Mouse (Mus musculus): ENCODE measurements at regions not wholly inside any gene's neighbourhood (a gene's known extent, or its start where the extent isn't known, plus 50 kb on each side); places are given as distances from the start of the nearest gene placed in this dataset.

GRCm38 (mm10) chr9:30212471-30213075 is 214.3 kb upstream of the Snx19 start:
- H3K4me2 ChIP-seq (ENCODE audit: low read depth, low read length), result no peak overlapping the region
- H3K27ac ChIP-seq (ENCODE audit: low read depth), result no peak overlapping the region
- no peaks in the 10 kb centered on the region for H3K27me3 ChIP-seq (ENCODE audit: control insufficient read depth, insufficient read depth, low read length)
- 76% methylated on average over 3 of the region's 3 CpGs for WGBS
- H3K36me3 ChIP-seq (replicated peaks; ENCODE audit: control insufficient read depth, insufficient read depth, low read length), result no peaks in the 10 kb centered on the region
- TF ChIP-seq EP300 (IDR thresholded peaks at IDR 0.05; ENCODE audit: low read depth), result no peak
- no peak for TF ChIP-seq CTCF (IDR thresholded peaks at IDR 0.05; ENCODE audit: low read depth)
- DNase-seq (ENCODE audit: low spot score), result no peak
- H3K4me3 ChIP-seq (ENCODE audit: low read depth, low read length), result no peak overlapping the region
- ATAC-seq (ENCODE audit: insufficient read depth, low read depth), result no peak
- no peaks in the 10 kb centered on the region for H3K4me1 ChIP-seq (ENCODE audit: control insufficient read depth, insufficient read depth)
- H3K9me3 ChIP-seq (replicated peaks; ENCODE audit: control insufficient read depth, low read length), result no peaks in the 10 kb centered on the region
- no peak overlapping the region for H3K9ac ChIP-seq (replicated peaks; ENCODE audit: low read depth, low read length)

DNA sequence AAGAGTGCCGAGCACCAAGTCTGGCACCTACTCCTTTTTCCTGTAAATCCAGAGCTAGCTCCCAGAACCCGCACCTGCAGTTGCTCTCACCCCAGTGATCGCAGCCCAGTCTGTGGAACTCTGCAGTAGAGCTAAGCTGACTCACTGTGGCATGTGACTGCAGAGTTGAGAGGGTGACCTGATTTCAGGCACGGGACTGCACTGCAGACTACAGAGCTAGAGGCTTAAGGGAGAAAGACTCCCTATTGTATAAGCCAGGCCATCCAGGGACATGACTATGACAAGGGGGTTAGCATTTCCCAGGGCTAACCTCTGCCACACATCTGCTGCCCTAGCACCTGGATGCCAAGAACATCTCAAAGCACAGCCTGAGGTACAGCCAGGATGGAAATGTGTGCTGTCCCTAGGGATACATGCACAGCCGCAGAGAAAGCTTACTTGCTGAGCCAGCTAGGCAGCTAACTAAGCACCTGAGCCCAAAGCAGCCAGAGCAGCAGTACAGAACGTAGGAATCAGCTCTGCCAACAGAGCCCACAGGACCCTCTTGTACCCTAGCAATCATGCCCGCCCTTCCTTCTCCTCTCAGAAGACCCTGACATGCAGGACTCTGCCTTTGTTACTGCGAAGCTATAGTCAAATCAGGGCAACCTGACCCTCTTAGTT is 192.3 kb upstream of the Snx19 start:
- H3K36me3 ChIP-seq (replicated peaks; ENCODE audit: control insufficient read depth, insufficient read depth, low read length), result no peaks in the 10 kb centered on the region
- no peaks in the 10 kb centered on the region for H3K9me3 ChIP-seq (replicated peaks; ENCODE audit: control insufficient read depth, low read length)
- no peaks in the 10 kb centered on the region for H3K27me3 ChIP-seq (ENCODE audit: control insufficient read depth, insufficient read depth, low read length)
- no peak overlapping the region for H3K4me2 ChIP-seq (ENCODE audit: low read depth, low read length)
- peak; percentile 72 for ATAC-seq (ENCODE audit: insufficient read depth, low read depth)
- WGBS, result 59% methylated on average over 8 of the region's 8 CpGs
- no peak for TF ChIP-seq CTCF (IDR thresholded peaks at IDR 0.05; ENCODE audit: low read depth)
- H3K27ac ChIP-seq (ENCODE audit: low read depth), result no peak overlapping the region
- H3K9ac ChIP-seq (replicated peaks; ENCODE audit: low read depth, low read length), result no peak overlapping the region
- no peak overlapping the region for H3K4me3 ChIP-seq (ENCODE audit: low read depth, low read length)
- DNase-seq (ENCODE audit: low spot score), result peak; percentile 27
- no peaks in the 10 kb centered on the region; the same call in 1 of the 2 replicates for H3K4me1 ChIP-seq (ENCODE audit: control insufficient read depth, insufficient read depth)

DNA sequence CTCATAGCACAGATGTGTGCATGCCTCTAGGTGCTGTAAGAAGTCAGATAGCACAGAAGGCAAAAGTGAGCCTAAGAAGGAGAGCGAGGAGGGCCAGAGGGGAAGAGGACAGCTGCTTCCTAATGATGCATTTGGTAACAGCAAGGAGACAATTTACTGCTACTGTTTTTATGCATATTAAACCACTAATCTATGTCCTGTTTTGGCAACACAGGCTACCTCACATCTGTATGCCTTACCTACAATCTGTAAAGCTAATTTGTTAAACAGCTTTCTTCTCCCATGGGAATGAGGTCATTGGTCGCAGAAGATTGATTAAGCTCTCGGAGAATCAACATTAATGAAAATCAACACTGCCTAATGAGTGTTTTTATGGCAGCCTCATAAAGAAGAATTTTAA is 191.1 kb upstream of the Snx19 start:
- H3K27me3 ChIP-seq (ENCODE audit: control insufficient read depth, insufficient read depth, low read length), result no peaks in the 10 kb centered on the region
- no peaks in the 10 kb centered on the region; the same call in 1 of the 2 replicates for H3K4me1 ChIP-seq (ENCODE audit: control insufficient read depth, insufficient read depth)
- no peak for TF ChIP-seq EP300 (IDR thresholded peaks at IDR 0.05; ENCODE audit: low read depth)
- no peak for TF ChIP-seq CTCF (IDR thresholded peaks at IDR 0.05; ENCODE audit: low read depth)
- DNase-seq (ENCODE audit: low spot score) (no peak), ATAC-seq (ENCODE audit: insufficient read depth, low read depth) (no peak)
- H3K36me3 ChIP-seq (replicated peaks; ENCODE audit: control insufficient read depth, insufficient read depth, low read length), result no peaks in the 10 kb centered on the region
- H3K27ac ChIP-seq (ENCODE audit: low read depth), result no peak overlapping the region
- H3K9me3 ChIP-seq (replicated peaks; ENCODE audit: control insufficient read depth, low read length), result no peaks in the 10 kb centered on the region
- H3K9ac ChIP-seq (replicated peaks; ENCODE audit: low read depth, low read length), result no peak overlapping the region
- H3K4me2 ChIP-seq (ENCODE audit: low read depth, low read length), result no peak overlapping the region
- 72% methylated on average over 3 of the region's 3 CpGs for WGBS
- no peak overlapping the region for H3K4me3 ChIP-seq (ENCODE audit: low read depth, low read length)

DNA sequence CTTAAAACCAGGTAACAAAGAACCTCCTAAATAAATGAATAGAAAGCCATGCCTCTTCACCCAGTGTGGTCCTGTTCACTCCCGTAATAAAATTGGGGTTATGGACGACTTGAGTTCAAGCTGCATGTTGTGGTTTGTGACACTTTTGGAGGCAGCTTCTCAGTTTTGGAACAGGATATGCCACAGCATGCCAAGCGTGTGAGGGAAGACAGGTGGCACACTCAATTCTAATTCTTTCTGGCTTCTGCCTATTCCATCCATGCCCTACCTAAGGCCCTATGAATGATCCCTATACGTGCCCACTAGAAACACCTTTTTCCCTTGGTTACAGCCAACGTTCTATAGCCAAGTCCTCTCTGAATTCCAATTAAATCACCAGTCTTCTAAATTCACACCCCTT is 184.8 kb upstream of the Snx19 start:
- Histone ChIP-seq H3K4me2 (ENCODE audit: low read depth, low read length) (no peak overlapping the region), H3K36me3 (replicated peaks; ENCODE audit: control insufficient read depth, insufficient read depth, low read length) (no peaks in the 10 kb centered on the region), H3K9ac (replicated peaks; ENCODE audit: low read depth, low read length) (no peak overlapping the region), H3K27ac (ENCODE audit: low read depth) (no peak overlapping the region), H3K4me3 (ENCODE audit: low read depth, low read length) (no peak overlapping the region), H3K9me3 (replicated peaks; ENCODE audit: control insufficient read depth, low read length) (no peaks in the 10 kb centered on the region), H3K27me3 (ENCODE audit: control insufficient read depth, insufficient read depth, low read length) (no peaks in the 10 kb centered on the region), H3K4me1 (ENCODE audit: control insufficient read depth, insufficient read depth) (no peaks in the 10 kb centered on the region)
- DNase-seq (ENCODE audit: low spot score) (no peak), ATAC-seq (ENCODE audit: insufficient read depth, low read depth) (no peak)
- TF ChIP-seq EP300 (IDR thresholded peaks at IDR 0.05; ENCODE audit: low read depth) (no peak), CTCF (IDR thresholded peaks at IDR 0.05; ENCODE audit: low read depth) (no peak)
- WGBS, result 75% methylated on average over 5 of the region's 5 CpGs

GRCm38 (mm10) chr9:30264533-30265168 is 162.3 kb upstream of the Snx19 start:
- Histone ChIP-seq H3K4me1 (ENCODE audit: control insufficient read depth, insufficient read depth) (no peaks in the 10 kb centered on the region), H3K27ac (ENCODE audit: low read depth) (no peak overlapping the region), H3K36me3 (replicated peaks; ENCODE audit: control insufficient read depth, insufficient read depth, low read length) (no peaks in the 10 kb centered on the region), H3K4me3 (ENCODE audit: low read depth, low read length) (no peak overlapping the region), H3K4me2 (ENCODE audit: low read depth, low read length) (no peak overlapping the region), H3K9me3 (replicated peaks; ENCODE audit: control insufficient read depth, low read length) (no peaks in the 10 kb centered on the region), H3K9ac (replicated peaks; ENCODE audit: low read depth, low read length) (no peak overlapping the region), H3K27me3 (ENCODE audit: control insufficient read depth, insufficient read depth, low read length) (no peaks in the 10 kb centered on the region)
- 36% methylated on average over 11 of the region's 11 CpGs for WGBS
- DNase-seq (ENCODE audit: low spot score), result peak; percentile 54
- TF ChIP-seq CTCF (IDR thresholded peaks at IDR 0.05; ENCODE audit: low read depth), result peak; percentile 94
- TF ChIP-seq EP300 (IDR thresholded peaks at IDR 0.05; ENCODE audit: low read depth), result no peak
- peak; percentile 53 for ATAC-seq (ENCODE audit: insufficient read depth, low read depth)
